Mouse (Mus musculus) urinary bladder, postnatal 14 days (tissue): ENCODE measurements around the gene Ethe1.
A peak's percentile ranks its signal among the peaks of the same experiment; 100 is the strongest.

ENCODE experiments used
- DNase-seq: peaks from one replicate; pipeline ENCODE4 v3.0.0; 2021; ENCODE audit warnings: low spot score

The Ethe1 gene

DNA sequence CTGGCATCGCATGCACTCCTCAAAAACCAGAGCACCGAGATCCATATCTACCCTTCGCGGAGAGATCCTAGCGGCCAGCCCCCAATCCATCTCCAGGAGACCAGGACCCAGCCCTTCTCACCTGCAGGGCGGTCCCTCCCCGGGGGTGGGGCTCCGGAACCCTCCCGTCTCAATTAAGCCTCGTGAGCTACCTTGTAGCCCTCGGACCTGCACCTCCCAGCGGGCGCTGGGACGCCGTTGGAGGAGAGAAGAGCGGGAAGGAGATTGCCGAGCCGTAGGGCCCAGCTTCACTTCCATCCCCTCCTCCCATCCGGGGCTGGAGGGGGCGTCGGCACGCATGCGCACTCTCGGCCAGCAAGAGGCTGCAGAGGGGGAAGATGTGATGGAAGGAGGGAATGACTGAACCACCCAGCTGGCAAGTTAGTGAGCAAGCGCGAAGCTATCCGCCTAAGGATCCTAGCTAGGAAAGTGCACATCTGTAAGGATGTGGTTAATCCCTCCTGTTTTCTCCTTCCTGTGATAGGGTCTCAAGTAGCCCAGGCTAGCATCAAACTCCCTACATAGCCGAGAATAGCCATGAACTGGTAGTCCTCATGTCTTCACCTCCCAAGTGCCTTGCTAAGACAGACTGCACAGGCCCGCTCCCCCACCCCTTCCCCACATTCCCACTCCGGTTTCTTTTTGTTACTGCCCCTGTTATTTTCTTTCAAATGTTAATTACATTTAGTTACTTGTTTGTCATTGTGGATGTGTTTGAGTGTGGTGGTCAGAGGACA, at the start of gene Ethe1, which contains the start of gene Zfp575:
TSS of gene Ethe1 (plus strand) at position 214 of the 776 bp plus-strand sequence.
TSS of gene Zfp575 (minus strand) at position 312 of the 776 bp plus-strand sequence.
- peak; percentile 67 for DNase-seq

DNA sequence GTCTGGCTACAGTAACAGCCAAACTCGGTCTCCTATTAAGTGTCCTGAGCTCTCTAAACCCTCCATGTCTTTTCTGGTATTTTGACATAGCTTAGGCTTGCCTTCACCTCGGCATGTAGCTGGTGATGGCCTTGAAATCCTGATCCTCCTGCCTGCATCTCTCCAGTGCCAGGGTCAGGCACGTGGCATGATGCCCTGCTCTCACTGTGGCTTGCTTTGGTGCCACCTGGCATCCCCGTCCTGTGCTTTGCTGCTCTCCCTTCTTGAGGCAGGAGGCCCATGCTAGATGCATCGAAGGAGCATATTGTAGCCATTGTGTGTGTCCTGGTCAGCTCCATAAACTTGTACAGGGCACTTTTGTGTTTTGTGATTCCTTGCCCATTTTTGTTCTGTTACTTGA, 49.8 kb upstream of the Ethe1 start:
- DNase-seq: no peak

GRCm38 (mm10) chr7:24538154-24538553, 49.2 kb upstream of the Ethe1 start:
- DNase-seq: no peak

GRCm38 (mm10) chr7:24538701-24539100, 48.6 kb upstream of the Ethe1 start:
- DNase-seq: no peak

GRCm38 (mm10) chr7:24539686-24540085, 47.7 kb upstream of the Ethe1 start:
- no peak for DNase-seq

GRCm38 (mm10) chr7:24544506-24544905, 42.8 kb upstream of the Ethe1 start:
- DNase-seq: no peak

DNA sequence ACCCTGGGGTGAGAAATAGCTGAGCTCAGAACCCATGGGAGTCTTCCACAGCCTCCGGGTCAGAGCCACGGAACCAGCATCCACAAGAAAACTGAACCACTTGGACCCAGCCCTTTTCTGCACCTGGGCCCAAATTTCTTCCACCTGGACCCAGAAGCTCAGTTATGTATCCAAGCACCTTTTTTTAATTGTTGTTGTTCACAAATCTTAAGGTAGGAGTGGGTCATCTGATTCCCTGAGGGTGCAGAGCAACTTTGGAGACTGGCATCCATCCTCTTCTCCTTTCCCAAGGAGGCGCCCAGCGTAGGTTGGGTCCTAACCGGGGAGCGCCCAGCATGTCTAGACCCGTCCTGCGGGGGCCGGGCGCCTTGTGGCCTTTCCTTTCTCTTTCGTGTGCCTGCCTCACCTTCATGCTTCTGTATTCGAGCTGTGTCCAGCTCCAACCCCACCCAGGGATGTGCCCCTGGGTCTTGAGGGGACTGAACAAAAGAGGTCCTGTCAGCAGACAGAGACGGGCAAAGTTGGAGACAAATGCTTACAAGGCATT, 41.2 kb upstream of the Ethe1 start, which contains the start of the genes Pinlyp and Xrcc1:
TSS of gene Pinlyp (minus strand) at position 51 of the 547 bp plus-strand sequence.
TSS of gene Xrcc1 (plus strand) at position 222 of the 547 bp plus-strand sequence.
- peak; percentile 50 for DNase-seq

GRCm38 (mm10) chr7:24546634-24547389, 40.5 kb upstream of the Ethe1 start:
- DNase-seq: peak; percentile 99

DNA sequence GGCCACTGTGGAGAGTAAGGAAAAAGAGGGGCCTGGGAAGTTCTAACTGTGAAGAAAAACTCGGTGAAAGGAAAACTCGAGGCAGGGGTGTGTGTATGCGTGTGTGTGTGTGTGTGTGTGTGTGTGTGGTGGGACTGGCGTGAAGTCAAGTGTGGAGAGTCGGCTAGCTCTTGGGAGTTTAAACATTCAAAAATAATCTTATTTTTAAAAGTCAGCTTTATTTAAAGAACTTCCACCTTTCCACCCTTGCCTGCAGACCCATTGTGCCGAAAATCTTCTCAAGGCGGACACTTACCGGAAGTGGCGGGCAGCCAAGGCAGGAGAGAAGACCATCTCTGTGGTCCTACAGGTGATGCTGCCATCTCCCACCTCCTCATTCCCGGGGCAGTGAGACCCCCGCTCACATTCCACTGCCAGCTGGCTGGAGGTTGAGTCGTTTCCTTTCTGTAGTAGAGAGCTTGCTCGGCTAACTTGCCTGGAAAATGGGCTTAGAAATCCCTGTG, 39.8 kb upstream of the Ethe1 start:
- no peak for DNase-seq

- no peak for DNase-seq
Observed at GRCm38 (mm10) chr7:24551985-24552759, 35.2 kb upstream of the Ethe1 start.

DNA sequence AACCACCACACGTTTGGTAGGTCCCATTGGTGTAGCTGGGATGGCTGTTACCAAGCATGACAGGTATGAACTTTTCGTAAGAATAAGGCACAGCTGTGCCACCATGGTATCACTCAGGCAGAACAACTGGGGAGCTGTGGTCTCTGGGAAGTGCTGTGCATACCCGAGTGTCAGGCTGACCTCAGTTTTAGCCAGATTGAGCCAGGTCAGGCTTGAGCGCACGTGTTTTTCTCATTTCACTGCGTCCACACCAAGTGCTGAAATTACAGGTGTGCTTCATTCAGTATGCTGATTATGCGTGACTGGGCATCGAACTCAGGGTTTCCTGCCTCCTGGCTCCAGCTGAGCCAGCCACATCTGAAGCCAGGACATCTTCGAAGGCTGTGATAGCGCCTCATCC, 31.6 kb upstream of the Ethe1 start:
- DNase-seq: no peak

DNA sequence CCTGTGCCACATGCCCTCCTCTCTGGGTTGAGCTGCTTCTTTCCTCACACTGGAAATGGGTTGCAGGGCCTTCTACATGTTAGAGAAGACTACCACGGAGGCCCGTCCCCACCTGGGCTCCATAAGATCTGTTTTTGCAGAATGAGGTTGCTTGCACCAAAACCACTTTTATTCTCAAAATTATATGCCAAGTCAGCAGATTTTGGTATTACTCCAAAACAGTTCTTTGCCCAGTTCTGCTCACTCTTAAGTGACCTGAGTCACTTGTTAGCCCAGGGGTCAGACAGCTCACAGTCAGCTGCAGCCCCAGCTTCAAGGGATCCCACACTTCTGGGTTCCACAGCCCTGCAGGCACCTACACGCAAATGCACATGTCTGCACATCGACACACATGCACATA, 25.9 kb upstream of the Ethe1 start:
- DNase-seq: no peak

GRCm38 (mm10) chr7:24563191-24563836, 24.0 kb upstream of the Ethe1 start:
- DNase-seq: no peak

GRCm38 (mm10) chr7:24563837-24564206, 23.5 kb upstream of the Ethe1 start:
- no peak for DNase-seq

DNA sequence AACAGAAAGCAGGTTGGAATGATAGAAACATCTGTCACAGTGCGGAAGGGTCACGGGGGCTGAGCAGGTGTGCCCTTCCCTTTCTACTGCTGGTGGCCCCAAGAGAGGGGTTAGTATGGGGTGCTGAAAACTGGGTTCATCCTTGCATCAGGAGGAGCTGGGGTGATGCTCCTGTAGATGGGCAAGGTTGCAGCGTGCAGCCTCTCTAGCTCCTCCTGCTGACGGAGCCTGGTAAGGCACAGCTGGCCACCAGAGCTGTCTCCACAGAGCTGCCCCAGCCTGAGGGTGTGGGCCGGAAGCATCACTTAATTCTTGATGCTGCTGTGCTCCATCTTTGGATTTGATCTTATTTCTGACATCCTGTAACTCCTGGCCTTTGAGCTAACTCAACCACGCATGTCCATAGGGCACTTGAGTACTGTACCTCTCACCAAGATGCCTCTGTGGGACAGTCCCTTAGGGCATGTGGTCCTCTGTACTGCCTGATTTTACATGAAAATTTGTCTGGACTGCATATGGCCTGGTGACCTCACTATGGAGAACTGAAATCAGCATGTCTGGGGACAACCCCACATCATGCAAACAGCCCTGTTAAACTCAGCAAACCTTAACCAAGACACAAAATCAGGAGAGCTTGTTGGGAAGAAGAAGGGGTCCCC, 22.6 kb upstream of the Ethe1 start:
- DNase-seq: peak; percentile 73

GRCm38 (mm10) chr7:24565627-24566026, 21.7 kb upstream of the Ethe1 start:
- no peak for DNase-seq

DNA sequence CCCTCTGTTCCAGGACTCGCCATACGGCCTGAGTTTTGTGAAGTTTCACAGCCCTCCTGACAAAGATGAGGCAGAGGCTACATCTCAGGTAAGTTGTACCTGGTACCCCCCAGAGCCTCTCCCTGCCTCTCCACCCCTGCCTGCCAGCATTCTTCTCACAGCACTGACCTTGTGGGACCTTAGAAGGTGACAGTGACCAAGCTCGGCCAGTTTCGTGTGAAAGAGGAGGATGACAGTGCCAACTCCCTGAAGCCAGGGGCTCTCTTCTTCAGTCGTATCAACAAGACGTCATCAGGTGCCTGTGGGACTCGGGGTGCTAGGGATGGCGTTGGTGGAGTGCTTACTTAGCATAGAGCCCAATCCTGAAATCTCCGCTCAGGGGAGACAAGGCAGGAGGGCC, 21.1 kb upstream of the Ethe1 start:
- no peak for DNase-seq

GRCm38 (mm10) chr7:24568512-24568911, 18.8 kb upstream of the Ethe1 start:
- DNase-seq: no peak

- no peak for DNase-seq
Observed at GRCm38 (mm10) chr7:24571071-24571470, 16.3 kb upstream of the Ethe1 start.

- DNase-seq: no peak
Observed at GRCm38 (mm10) chr7:24572455-24572854, 14.9 kb upstream of the Ethe1 start.
